Mouse (Mus musculus) CH12.LX (cell line): ENCODE data around the gene Rprd1b. TPM values are rescaled to one million over a fixed set of nuclear protein-coding genes. Genes with fewer than 3 reads are reported as not detected.

ENCODE experiments used
- DNase-seq: peaks from one replicate; pipeline ENCODE4 v3.0.0-alpha.2; 2013; ENCODE audit errors: extremely low read depth
- H3K27ac ChIP-seq: 2 replicates; pipeline ENCODE4 v1.5.1; 2012; ENCODE audit warnings: low read depth, mild to moderate bottlenecking, control low read depth, moderate library complexity; ENCODE audit not compliant: insufficient read depth
- H3K27me3 ChIP-seq: replicated peaks from 2 replicates; pipeline ENCODE3; 2012; ENCODE audit warnings: inconsistent platforms
- H3K36me3 ChIP-seq, 2 experiments: replicated peaks in 1 of 2; 2 replicates each; pipeline versions ENCODE3 to v1.6.1; 2012; ENCODE audit warnings: inconsistent platforms in 1 of 2, low read length in 1 of 2, mild to moderate bottlenecking in 1 of 2, mixed read lengths in 1 of 2, moderate library complexity in 1 of 2; ENCODE audit not compliant: control insufficient read depth in 1 of 2, insufficient read depth in 1 of 2
- H3K4me1 ChIP-seq, 2 experiments: 2 replicates each; pipeline ENCODE4 v1.6.1; 2012; ENCODE audit warnings: inconsistent platforms in 1 of 2, moderate library complexity in 1 of 2; ENCODE audit not compliant: insufficient read depth in 2 of 2, control insufficient read depth in 1 of 2
- H3K4me2 ChIP-seq: 2 replicates; pipeline ENCODE4 v1.6.1; 2012; ENCODE audit warnings: low read depth, mild to moderate bottlenecking, control low read depth; ENCODE audit not compliant: poor library complexity, insufficient read depth, severe bottlenecking
- H3K4me3 ChIP-seq, 3 experiments: fragments of 150-350 bp in 1 of 3; sonication (generic) in 1 of 3; replicated peaks in 1 of 3; 2 replicates each; pipeline versions ENCODE3 to v1.5.1; 2011 to 2012; ENCODE audit warnings: low read depth in 2 of 3, low read length in 2 of 3, mild to moderate bottlenecking in 2 of 3, moderate library complexity in 2 of 3, control low read depth in 1 of 3, improper control_type of control experiment in 1 of 3, inconsistent platforms in 1 of 3, mixed read lengths in 1 of 3; ENCODE audit not compliant: poor library complexity in 1 of 3
- H3K79me2 ChIP-seq: replicated peaks from 2 replicates; pipeline ENCODE4 v1.6.1; 2012; ENCODE audit warnings: mild to moderate bottlenecking, moderate library complexity; ENCODE audit not compliant: control insufficient read depth, poor library complexity, insufficient read depth, severe bottlenecking; ENCODE audit errors: extremely low read depth
- H3K9ac ChIP-seq: 2 replicates; pipeline ENCODE4 v1.6.1; 2012; ENCODE audit warnings: low read depth, mild to moderate bottlenecking, control low read depth, moderate library complexity; ENCODE audit not compliant: insufficient read depth
- H3K9me3 ChIP-seq: replicated peaks from 2 replicates; pipeline ENCODE3; 2012; ENCODE audit warnings: low read length, inconsistent platforms, mixed read lengths
- CHD1 ChIP-seq: IDR thresholded peaks from 2 replicates; pipeline ENCODE4 v1.6.1; 2012; ENCODE audit warnings: low read depth, low read length, improper control_type of control experiment, inconsistent platforms
- CHD2 ChIP-seq: IDR thresholded peaks from 2 replicates; pipeline ENCODE4 v1.6.1; 2011; ENCODE audit warnings: low read length, improper control_type of control experiment
- ETS1 ChIP-seq: conservative IDR thresholded peaks from 2 replicates; pipeline ENCODE4 v1.6.1; 2012; ENCODE audit warnings: low read depth, mild to moderate bottlenecking, inconsistent platforms, low read length, improper control_type of control experiment, moderate library complexity
- GABPA ChIP-seq: IDR thresholded peaks from 2 replicates; pipeline ENCODE4 v1.6.1; 2012; ENCODE audit warnings: low read depth, low read length, improper control_type of control experiment, inconsistent platforms; ENCODE audit not compliant: insufficient replicate concordance
- HCFC1 ChIP-seq: IDR thresholded peaks from 2 replicates; pipeline ENCODE4 v1.6.1; 2012; ENCODE audit warnings: low read depth, mild to moderate bottlenecking, inconsistent platforms, low read length, improper control_type of control experiment
- IRF4 ChIP-seq: IDR thresholded peaks from 2 replicates; pipeline ENCODE4 v1.6.1; 2014; ENCODE audit warnings: low read depth, mild to moderate bottlenecking, inconsistent platforms, low read length, improper control_type of control experiment
- JUN ChIP-seq: IDR thresholded peaks from 2 replicates; pipeline ENCODE4 v1.6.1; 2011; ENCODE audit warnings: low read depth, mild to moderate bottlenecking, low read length, improper control_type of control experiment, moderate library complexity; ENCODE audit not compliant: insufficient read depth
- JUND ChIP-seq: conservative IDR thresholded peaks from 2 replicates; pipeline ENCODE4 v1.6.1; 2011; ENCODE audit warnings: low read depth, low read length, improper control_type of control experiment
- MAX ChIP-seq: IDR thresholded peaks from 2 replicates; pipeline ENCODE4 v1.6.1; 2011; ENCODE audit warnings: low read length, improper control_type of control experiment
- MAZ ChIP-seq: IDR thresholded peaks from 2 replicates; pipeline ENCODE4 v1.6.1; 2012; ENCODE audit warnings: low read depth, mild to moderate bottlenecking, inconsistent platforms, low read length, improper control_type of control experiment, moderate library complexity
- MXI1 ChIP-seq: IDR thresholded peaks from 2 replicates; pipeline ENCODE4 v1.6.1; 2011; ENCODE audit warnings: mild to moderate bottlenecking, low read depth, low read length, improper control_type of control experiment
- NELFE ChIP-seq: IDR thresholded peaks from 2 replicates; pipeline ENCODE4 v1.6.1; 2011; ENCODE audit warnings: low read depth, low read length, improper control_type of control experiment
- POLR2A ChIP-seq: IDR thresholded peaks from 2 replicates; pipeline ENCODE4 v1.6.1; 2011; ENCODE audit warnings: low read depth, mild to moderate bottlenecking, improper control_type of control experiment, low read length
- RAD21 ChIP-seq: IDR thresholded peaks from 2 replicates; pipeline ENCODE4 v1.6.1; 2011; ENCODE audit warnings: low read depth, mild to moderate bottlenecking, low read length, improper control_type of control experiment, moderate library complexity
- RCOR1 ChIP-seq: conservative IDR thresholded peaks from 2 replicates; pipeline ENCODE4 v1.6.1; 2012; ENCODE audit warnings: low read depth, mild to moderate bottlenecking, inconsistent platforms, low read length, improper control_type of control experiment
- SMC3 ChIP-seq: IDR thresholded peaks from 2 replicates; pipeline ENCODE4 v1.6.1; 2011; ENCODE audit warnings: low read depth, low read length, improper control_type of control experiment
- ZKSCAN1 ChIP-seq: IDR thresholded peaks from 2 replicates; pipeline ENCODE4 v1.6.1; 2012; ENCODE audit warnings: low read depth, inconsistent platforms, low read length, improper control_type of control experiment, borderline replicate concordance
- ZNF384 ChIP-seq: IDR thresholded peaks from 2 replicates; pipeline ENCODE4 v1.6.1; 2012; ENCODE audit warnings: low read depth, low read length, improper control_type of control experiment, inconsistent platforms
- dilution Hi-C: fragments of 300-500 bp; cut with MboI; formaldehyde crosslinking; loops from 2 replicates; pipeline ENCODE4 v1.14.3; 2020; ENCODE audit warnings: low sequenced_read_pairs; ENCODE audit not compliant: extremely low pct_unique_long_range_greater_than_20kb, extremely low pct_ligation_motif_present
- in situ Hi-C: fragments of 300-500 bp; cut with MboI; formaldehyde crosslinking; loops from 3 replicates; pipeline ENCODE4 v1.14.3; 2019; ENCODE audit warnings: low sequenced_read_pairs, low pct_ligation_motif_present, low pct_unique_long_range_greater_than_20kb, mixed read lengths
- polyA plus RNA-seq: library from polyadenylated mRNA; unstranded; fragments of >175 nt; gene quantifications from 2 replicates; pipeline ENCODE4 v1.2.1, GENCODE M21; 2012; ENCODE audit warnings: low read depth; ENCODE audit not compliant: insufficient read length
- total RNA-seq, 2 experiments: library from RNA; depleted of rRNA; stranded (reverse); fragments of 300-350 nt in 1 of 2; fragments of >200 nt in 1 of 2; gene quantifications; 2 replicates each; pipeline ENCODE4 v1.2.3; 2012 to 2014

Gene Rprd1b
- total and polyA plus RNA-seq, 3 experiments, result 11.8 to 33.1 (median 16.4) TPM

- Histone ChIP-seq H3K79me2 (peaks cover 7% of the 10 kb centered on the region; the same call in 1 of the 2 replicates), H3K4me3 (no peak overlapping the region), H3K9ac (no peak overlapping the region), H3K27me3 (no peaks in the 10 kb centered on the region), H3K36me3 (peaks cover 31 to 80% of the 10 kb centered on the region in 2 experiments), H3K27ac (no peak overlapping the region)
- dilution Hi-C loops, result no loop called here
- TF ChIP-seq GABPA (no peak), ZKSCAN1 (no peak), POLR2A (no peak), JUND (no peak), MAX (no peak), CHD1 (no peak), ZNF384 (no peak), HCFC1 (no peak), JUN (no peak), ETS1 (no peak), CHD2 (no peak), SMC3 (no peak), IRF4 (no peak), MAZ (no peak), RCOR1 (no peak), NELFE (no peak)
- TF ChIP-seq, all 38 proteins: peak for 0
- no peak for DNase-seq
- Histone ChIP-seq H3K4me1 (peaks cover 2 to 14% of the 10 kb centered on the region in 2 experiments; a peak in 3 of 4 replicates), H3K9me3 (no peaks in the 10 kb centered on the region), H3K4me2 (no peak overlapping the region)
- in situ Hi-C loops, result no loop called here
These were observed 11.4 kb downstream of the Rprd1b start for GRCm38 (mm10) chr2:158039662-158040061.

GRCm38 (mm10) chr2:158040396-158040795 lies 12.1 kb downstream of the Rprd1b start:
- no peak for TF ChIP-seq RAD21
- no peak for TF ChIP-seq ZKSCAN1
- no peak for TF ChIP-seq SMC3
- no peak for TF ChIP-seq HCFC1
- no peak for TF ChIP-seq MXI1
- H3K27ac ChIP-seq, result no peak overlapping the region
- peaks cover 7% of the 10 kb centered on the region; the same call in 1 of the 2 replicates for H3K79me2 ChIP-seq
- no peaks in the 10 kb centered on the region for H3K9me3 ChIP-seq
- in situ Hi-C loops (no loop called here), dilution Hi-C loops (no loop called here)
- DNase-seq, result no peak
- no peaks in the 10 kb centered on the region for H3K27me3 ChIP-seq
- no peak overlapping the region for H3K4me3 ChIP-seq
- peaks cover 36 to 87% of the 10 kb centered on the region in 2 experiments for H3K36me3 ChIP-seq
- no peak overlapping the region for H3K4me2 ChIP-seq
- H3K4me1 ChIP-seq, result peaks cover 2 to 8% of the 10 kb centered on the region in 2 experiments; a peak in 3 of 4 replicates
- no peak overlapping the region for H3K9ac ChIP-seq
